Mouse (Mus musculus): ENCODE data around the gene Ppp1r12b.

- TF ChIP-seq POLR2A (IDR thresholded peaks at IDR 0.05; ENCODE audit: extremely low read depth, insufficient read depth, low read length) (no peak), CTCF (IDR thresholded peaks at IDR 0.05; ENCODE audit: low read depth, low read length) (no peak)
These were observed 4.9 kb upstream of the Ppp1r12b start for GRCm38 (mm10) chr1:134960634-134961033.

Measured in liver, adult 2 months (tissue).